Mouse (Mus musculus) megakaryocyte, embryonic 14.5 days (primary cell): Measurements from ENCODE around the gene Hint1. TPM values are rescaled to one million over a fixed set of nuclear protein-coding genes. Genes with fewer than 3 reads are reported as not detected.
"Not testable (repeated sequence)": the region's sequence is repeated elsewhere in the genome, so short reads cannot be mapped to it uniquely, and the experiment has no call there.

Experiments
- H3K27me3 ChIP-seq: replicated peaks from 2 replicates; pipeline ENCODE3; 2012; ENCODE audit warnings: inconsistent platforms
- H3K36me3 ChIP-seq: replicated peaks from 2 replicates; pipeline ENCODE3; 2012; ENCODE audit warnings: low read length, inconsistent platforms, mixed read lengths
- H3K4me1 ChIP-seq: 2 replicates; pipeline ENCODE4 v1.6.1; 2012; ENCODE audit warnings: inconsistent platforms
- H3K4me3 ChIP-seq: replicated peaks from 2 replicates; pipeline ENCODE3; 2012; ENCODE audit warnings: moderate library complexity, mild to moderate bottlenecking, inconsistent platforms
- H3K9me3 ChIP-seq: 2 replicates; pipeline ENCODE4 v1.6.1; 2012; ENCODE audit warnings: inconsistent platforms
- FLI1 ChIP-seq: IDR thresholded peaks from 2 replicates; pipeline ENCODE4 v1.6.1; 2012; ENCODE audit warnings: low read length, inconsistent platforms, mixed read lengths
- GATA1 ChIP-seq: IDR thresholded peaks from 3 replicates; pipeline ENCODE4 v1.6.1; 2012; ENCODE audit warnings: mixed read lengths, low read length, inconsistent platforms, borderline replicate concordance
- polyA plus RNA-seq: library from polyadenylated mRNA; stranded (reverse); fragments of >175 nt; gene quantifications from 2 replicates; pipeline ENCODE4 v1.2.3, GENCODE M21; 2012; ENCODE audit warnings: low replicate concordance; ENCODE audit not compliant: insufficient read depth

Gene Hint1
- polyA plus RNA-seq, 1 experiment, result 879 TPM

DNA sequence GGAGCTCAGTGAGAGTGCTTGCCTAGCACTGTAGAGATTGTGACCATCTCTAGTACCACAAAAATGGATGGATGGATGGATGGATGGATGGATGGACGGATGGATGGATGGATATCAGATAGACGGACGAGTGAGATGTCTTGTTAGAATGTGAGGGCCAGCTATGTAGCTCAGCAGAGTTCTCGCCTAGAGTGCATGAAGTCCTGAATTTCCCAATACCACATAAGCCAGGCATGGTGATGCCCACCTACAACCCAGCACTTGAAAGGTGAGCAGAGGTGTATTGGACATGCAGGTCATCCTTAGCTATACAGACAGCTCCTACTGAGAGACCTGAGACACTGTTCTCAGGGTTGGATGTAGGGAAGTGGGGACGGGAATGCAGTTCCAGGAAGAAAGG is 25.2 kb downstream of the Hint1 start:
- H3K9me3 ChIP-seq, result peaks cover 8% of the 10 kb centered on the region
- no peaks in the 10 kb centered on the region for H3K36me3 ChIP-seq
- TF ChIP-seq FLI1 (no peak), GATA1 (no peak)
- H3K27me3 ChIP-seq, result peaks cover 21% of the 10 kb centered on the region
- H3K4me3 ChIP-seq, result no peak overlapping the region
- H3K4me1 ChIP-seq, result peaks cover 4% of the 10 kb centered on the region

DNA sequence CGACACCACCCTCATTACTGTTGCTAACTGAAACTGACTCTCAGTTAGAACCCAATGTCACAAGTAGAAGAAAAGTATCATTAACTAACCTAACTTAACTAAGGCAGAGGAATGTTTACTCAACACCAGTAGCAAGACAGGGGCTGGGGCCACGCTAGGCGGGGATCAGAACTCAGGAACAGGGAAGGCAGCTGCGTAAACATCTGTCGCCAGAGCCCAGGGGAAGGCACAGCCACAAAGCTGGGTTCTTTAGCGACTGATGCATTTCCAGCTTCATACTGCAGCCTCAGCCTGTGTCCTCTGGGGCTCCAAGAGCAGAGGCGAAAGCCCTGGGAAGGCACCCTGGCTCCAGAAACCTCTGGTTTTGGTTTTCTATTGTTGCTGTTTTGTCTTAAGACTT is 25.9 kb downstream of the Hint1 start:
- no peak for TF ChIP-seq GATA1
- TF ChIP-seq FLI1, result no peak
- H3K4me1 ChIP-seq, result peaks cover 4% of the 10 kb centered on the region
- H3K36me3 ChIP-seq, result no peaks in the 10 kb centered on the region
- H3K9me3 ChIP-seq, result peaks cover 8% of the 10 kb centered on the region
- H3K27me3 ChIP-seq, result peaks cover 20% of the 10 kb centered on the region
- H3K4me3 ChIP-seq, result no peak overlapping the region

DNA sequence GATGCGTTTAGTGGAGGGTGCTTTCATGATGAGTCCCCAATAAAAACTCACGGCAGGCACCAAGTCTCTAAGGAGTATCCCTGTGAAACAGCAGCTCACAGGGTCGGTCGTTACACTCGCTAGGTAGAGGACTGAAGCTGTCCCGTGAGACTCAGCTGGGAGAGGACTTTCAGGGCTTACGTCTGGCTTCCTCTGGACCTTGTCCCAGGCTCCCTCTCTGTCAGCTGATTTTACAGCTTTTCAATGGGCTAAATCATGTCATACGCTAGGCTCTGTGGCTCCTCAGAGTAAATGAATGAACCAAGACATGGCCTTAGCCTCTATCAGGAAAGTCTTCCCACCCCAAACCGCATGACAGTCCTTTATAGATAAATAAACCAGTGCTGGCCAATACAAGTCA is 28.4 kb downstream of the Hint1 start:
- H3K36me3 ChIP-seq, result no peaks in the 10 kb centered on the region
- no peaks in the 10 kb centered on the region for H3K4me1 ChIP-seq
- H3K27me3 ChIP-seq, result peaks cover 16% of the 10 kb centered on the region
- no peak overlapping the region for H3K4me3 ChIP-seq
- no peaks in the 10 kb centered on the region; the same call in 1 of the 2 replicates for H3K9me3 ChIP-seq
- no peak for TF ChIP-seq GATA1
- no peak for TF ChIP-seq FLI1

DNA sequence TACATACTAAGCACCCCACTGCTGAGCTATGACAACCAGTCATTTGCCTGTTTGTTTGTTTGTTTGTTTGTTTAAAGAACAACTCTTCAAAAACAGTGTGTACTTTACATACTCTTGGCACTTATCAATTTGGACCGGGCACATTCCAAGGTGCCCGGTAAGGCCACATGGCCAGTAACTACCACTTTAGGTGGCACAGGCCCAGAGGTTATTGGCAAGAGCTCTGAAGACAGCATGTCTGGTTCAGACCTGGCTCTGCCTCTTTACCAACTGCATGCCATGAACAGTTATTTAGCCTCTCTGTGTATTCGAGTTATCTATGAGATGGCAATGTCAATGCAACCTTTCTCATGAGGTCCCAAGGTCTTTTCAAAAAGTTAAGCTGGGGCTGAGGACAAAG is 30.5 kb downstream of the Hint1 start:
- peaks cover 20% of the 10 kb centered on the region for H3K27me3 ChIP-seq
- not testable (repeated sequence) for H3K36me3 ChIP-seq, H3K4me1 ChIP-seq, H3K4me3 ChIP-seq, H3K9me3 ChIP-seq

DNA sequence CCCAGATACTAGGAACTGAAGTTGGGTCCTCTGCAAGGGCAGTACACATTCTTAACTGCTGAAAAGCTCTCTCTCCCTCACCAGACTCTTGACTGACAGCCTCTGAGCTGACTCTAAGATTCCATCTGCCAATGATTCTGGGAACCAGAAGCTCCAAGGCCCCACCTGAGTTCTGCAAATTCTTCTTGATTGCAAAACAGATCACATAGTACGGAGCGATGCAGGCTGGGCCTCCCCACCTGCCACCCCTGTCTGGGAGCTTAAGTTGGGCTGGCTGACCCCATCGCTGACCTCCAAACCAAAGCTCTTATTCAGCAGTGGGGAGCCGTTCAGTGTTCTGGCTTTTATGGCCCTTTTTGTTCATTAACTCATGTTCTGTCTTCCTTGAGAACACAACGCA is 31.3 kb downstream of the Hint1 start:
- Histone ChIP-seq H3K4me3 (no peak overlapping the region), H3K27me3 (peaks cover 27% of the 10 kb centered on the region), H3K4me1 (peaks cover 3% of the 10 kb centered on the region), H3K9me3 (no peaks in the 10 kb centered on the region; the same call in 1 of the 2 replicates), H3K36me3 (no peaks in the 10 kb centered on the region)
- no peak for TF ChIP-seq FLI1
- TF ChIP-seq GATA1, result no peak

DNA sequence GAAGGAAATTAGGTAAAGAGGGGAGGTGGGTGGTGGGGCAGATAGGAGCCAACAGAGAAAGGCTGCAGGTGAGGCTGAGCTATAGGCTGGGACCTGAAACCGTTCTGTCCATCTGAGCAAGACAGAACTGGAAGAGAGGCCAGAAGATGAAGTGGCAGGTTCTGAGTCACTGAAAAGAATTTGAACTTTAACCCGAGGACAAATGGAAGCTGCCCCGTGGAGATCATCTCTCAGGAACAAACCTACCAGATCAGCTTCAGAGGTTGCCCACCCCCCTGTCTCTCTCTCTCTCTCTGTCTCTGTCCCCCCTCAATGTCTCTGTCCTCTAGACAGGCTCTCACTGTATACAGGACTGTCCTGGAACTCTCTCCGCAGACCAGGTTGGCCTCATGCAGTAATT is 33.5 kb downstream of the Hint1 start:
- H3K9me3 ChIP-seq, result no peaks in the 10 kb centered on the region
- peaks cover 24% of the 10 kb centered on the region for H3K4me1 ChIP-seq
- TF ChIP-seq GATA1 (no peak), FLI1 (no peak)
- H3K4me3 ChIP-seq, result no peak overlapping the region
- peaks cover 43% of the 10 kb centered on the region for H3K27me3 ChIP-seq
- no peaks in the 10 kb centered on the region for H3K36me3 ChIP-seq

DNA sequence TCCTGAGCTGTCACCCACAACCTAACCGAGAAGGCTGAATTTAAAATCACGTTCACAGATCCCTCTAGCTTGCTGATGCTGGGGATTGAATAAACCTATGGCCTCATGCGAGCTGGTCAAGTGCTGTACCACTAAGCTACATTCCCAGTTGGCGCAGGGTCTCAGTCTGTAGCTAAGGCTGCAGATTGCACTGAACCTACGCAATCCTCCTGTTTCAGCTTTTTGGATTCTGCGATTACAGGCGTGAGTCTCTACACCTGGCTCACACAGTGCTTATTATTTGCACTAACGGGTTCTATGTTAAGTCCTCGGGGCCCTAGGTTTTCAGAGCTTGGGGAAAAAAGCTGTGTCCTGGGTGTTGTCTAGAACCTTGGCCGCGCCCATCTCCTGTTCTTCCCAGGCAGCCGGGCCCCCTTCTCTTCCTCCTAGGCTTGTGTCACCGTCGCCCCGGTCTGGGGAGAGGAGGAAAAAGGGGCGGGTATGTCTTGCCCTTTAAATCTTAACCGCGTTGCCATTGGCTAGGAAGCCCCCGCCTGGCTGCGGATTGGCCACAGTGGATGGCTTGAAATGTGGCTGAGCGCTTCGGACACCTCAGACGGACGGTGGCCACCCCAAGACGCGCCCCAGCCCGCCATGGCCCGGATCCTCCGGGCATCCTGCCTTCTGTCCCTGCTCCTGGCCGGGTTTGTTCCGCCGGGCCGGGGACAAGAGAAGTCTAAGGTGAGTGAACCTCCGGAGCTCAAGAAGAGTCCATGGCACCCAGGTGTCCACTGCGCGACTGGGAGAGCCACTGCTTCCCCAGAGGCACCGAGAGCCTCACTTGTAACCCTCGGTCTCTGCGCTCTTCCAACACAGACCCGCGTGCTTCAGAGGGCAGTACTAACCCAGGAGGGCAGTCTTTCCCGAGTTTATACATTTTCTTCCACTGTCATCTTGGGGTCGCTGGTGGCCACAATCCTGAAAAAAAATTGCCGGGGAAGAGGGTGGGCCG is 36.4 kb downstream of the Hint1 start, which contains the start of gene Gpx3:
Gene Gpx3, plus strand, starts transcription at position 121 of the 991 bp plus-strand sequence.
- Histone ChIP-seq H3K4me1 (peaks cover 32% of the 10 kb centered on the region), H3K36me3 (no peaks in the 10 kb centered on the region), H3K27me3 (peaks cover 37% of the 10 kb centered on the region), H3K4me3 (peak within 1 kb of the TSS; percentile 43), H3K9me3 (no peaks in the 10 kb centered on the region)
- no peak for TF ChIP-seq GATA1
- no peak for TF ChIP-seq FLI1

DNA sequence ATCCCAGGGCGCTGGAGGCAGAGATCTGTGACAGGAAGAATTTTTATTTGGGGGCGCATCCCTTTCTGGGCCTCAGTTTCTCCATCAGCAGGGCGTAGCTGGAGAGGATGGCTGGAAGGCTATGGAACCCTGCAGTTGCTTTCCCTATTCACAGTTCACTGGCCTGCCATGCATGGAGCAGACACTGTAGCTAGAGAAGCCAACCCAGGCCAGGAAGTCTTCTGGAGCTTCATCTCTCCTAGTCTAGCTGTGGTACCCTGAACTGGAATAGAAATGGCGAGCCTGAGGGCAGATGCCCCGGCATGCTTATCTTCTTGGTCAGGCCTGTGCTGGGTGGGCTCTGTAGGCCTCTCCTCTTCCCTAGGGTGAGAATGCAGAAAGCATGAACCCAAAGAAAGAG is 37.2 kb downstream of the Hint1 start:
- peak overlapping the region; percentile 28 for H3K4me3 ChIP-seq
- H3K4me1 ChIP-seq, result peaks cover 32% of the 10 kb centered on the region
- peaks cover 7% of the 10 kb centered on the region for H3K36me3 ChIP-seq
- no peaks in the 10 kb centered on the region for H3K9me3 ChIP-seq
- TF ChIP-seq FLI1, result no peak
- TF ChIP-seq GATA1, result no peak
- peaks cover 37% of the 10 kb centered on the region for H3K27me3 ChIP-seq

DNA sequence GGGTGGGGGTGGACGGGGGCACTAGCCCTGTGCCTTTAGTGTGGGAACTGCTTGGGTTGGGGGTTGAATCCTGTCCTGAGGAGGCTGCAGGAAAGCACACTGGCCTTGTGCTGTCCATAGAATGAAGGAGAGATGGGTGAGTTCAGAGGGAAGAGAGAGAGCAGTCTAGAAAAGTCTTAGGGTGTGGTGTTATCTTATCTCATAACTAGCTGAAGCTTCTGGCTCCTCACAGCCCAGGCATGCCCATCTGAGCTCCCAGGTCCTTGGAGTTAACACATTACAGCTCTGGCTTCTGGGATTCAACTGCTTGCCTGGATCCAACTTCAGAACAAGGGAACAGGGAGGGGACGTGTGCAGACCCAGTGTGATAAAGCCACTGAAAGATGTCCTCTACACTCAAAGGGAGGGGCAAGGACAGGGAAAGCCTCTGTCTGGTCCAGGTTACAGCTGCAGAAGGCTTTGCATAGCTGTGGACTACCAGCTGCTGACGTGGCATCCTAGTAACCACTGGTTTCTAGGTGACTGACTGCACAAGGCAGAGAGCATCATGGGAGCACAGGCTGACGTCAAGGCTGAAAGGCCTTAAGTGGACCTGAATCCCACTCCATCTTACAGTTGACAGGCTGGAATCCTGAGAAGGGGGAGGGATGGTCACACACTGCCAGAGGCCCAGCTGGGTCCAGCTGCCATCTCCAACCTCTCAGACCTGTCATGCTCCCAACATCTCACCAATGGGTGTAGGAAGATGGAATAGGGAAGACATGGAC is 37.9 kb downstream of the Hint1 start:
- Histone ChIP-seq H3K4me3 (no peak overlapping the region), H3K4me1 (peaks cover 32% of the 10 kb centered on the region), H3K9me3 (no peaks in the 10 kb centered on the region), H3K27me3 (peaks cover 37% of the 10 kb centered on the region), H3K36me3 (peaks cover 15% of the 10 kb centered on the region)
- TF ChIP-seq GATA1 (no peak), FLI1 (no peak)

DNA sequence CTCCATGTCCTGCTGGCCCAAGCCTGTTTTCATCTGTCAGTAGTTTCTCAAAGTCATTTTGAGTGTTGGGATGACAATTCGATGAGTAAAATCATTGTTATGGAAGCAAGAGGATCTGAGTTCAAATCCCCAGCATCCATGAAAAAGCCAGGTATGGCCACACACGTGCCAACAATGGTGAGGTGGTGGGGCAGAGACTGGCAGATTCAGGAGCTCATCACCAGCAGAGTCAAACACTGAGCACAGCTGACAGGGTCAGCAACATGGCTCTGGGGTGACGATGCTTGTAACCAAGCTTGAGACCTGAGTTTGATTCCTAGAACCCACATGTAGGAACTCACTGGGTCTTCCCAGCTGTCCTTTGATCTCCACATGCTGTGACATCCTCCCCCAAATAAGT is 38.9 kb downstream of the Hint1 start:
- TF ChIP-seq FLI1 (no peak), GATA1 (no peak)
- peaks cover 30% of the 10 kb centered on the region for H3K27me3 ChIP-seq
- H3K4me1 ChIP-seq, result peaks cover 32% of the 10 kb centered on the region
- no peaks in the 10 kb centered on the region for H3K9me3 ChIP-seq
- peaks cover 24% of the 10 kb centered on the region for H3K36me3 ChIP-seq
- H3K4me3 ChIP-seq, result no peak overlapping the region
